Mouse (Mus musculus): ENCODE results near the gene Rnf40.

GRCm38 (mm10) chr7:127613501-127613900 is 24.9 kb downstream of the Rnf40 start:
- no peak for TF ChIP-seq MAFK (IDR thresholded peaks at IDR 0.05; ENCODE audit: insufficient read depth, low read depth, low read length)
- no peak for TF ChIP-seq CHD2 (IDR thresholded peaks at IDR 0.05; ENCODE audit: low read depth, low read length)
- no peak for TF ChIP-seq ZC3H11A (IDR thresholded peaks at IDR 0.05; ENCODE audit: borderline replicate concordance, low read depth, low read length)
- TF ChIP-seq HCFC1 (IDR thresholded peaks at IDR 0.05; ENCODE audit: borderline replicate concordance, insufficient read depth, low read length): no peak
- TF ChIP-seq ZNF384 (IDR thresholded peaks at IDR 0.05; ENCODE audit: low read depth, low read length): no peak

Measured in ES-E14 (cell line).